Mouse (Mus musculus): ENCODE measurements around the gene Ybx3. TPM values are rescaled to one million over a fixed set of nuclear protein-coding genes. Genes with fewer than 3 reads are reported as not detected.

Gene Ybx3
- polyA plus RNA-seq (2014; fragmentation: Nextera tagmentation; extraction: Ambion mirVana) = 34.4 and 38.8 TPM in 2 replicates

DNA sequence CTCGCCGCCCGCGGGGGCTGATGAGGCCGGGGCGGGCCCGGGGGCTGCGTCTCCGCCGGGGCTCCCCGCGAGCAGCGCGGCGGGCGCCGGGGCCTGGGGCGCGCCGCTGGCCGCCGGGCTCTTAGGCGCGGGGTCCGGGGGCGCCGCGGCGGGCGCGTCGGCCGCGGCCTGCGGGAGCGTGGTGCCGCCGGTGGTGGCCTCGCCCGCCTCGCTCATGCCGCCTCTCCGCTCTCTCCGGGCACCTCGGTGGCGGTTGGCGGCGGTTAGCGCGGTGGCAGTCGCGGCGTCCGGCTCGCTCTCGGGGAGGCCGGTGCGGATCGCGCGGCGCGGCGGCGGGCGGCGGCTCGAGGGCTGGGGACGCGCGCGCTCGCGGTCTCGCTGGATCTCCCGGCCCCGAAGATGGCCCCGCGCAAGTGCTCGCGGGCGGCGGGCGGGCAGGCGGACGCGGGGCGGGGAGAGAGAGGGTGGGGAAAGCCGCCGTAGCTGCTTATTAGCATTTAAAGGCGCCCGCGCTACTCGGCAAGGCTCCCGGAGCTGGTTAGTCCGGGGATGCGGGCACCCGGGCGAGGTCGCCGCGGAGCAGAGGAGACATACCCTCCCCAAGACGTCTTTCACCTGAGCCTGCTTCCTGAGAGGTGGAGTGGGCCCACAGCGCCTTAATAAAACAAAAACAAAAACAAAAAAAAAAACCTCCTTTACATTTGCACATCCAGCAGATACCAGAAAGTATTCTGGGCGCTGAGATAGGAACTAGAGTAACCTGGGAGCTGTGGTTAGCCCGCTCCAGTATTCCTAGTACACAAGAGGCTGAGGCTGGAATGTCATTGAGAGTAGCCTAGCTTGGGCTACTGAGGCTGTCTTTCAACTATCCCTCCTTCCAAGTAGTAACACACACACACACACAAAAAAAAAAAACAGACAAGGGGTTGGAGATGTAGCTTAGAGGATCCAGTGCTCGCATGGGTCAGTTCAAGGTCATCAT lies at the start of gene Ybx3:
Ybx3 (minus strand) TSS at position 437 of the 982 bp plus-strand sequence.
- Histone ChIP-seq H3K4me1 (replicated peaks; ENCODE audit: control insufficient read depth, insufficient read depth, low read length) (no peaks in the 10 kb centered on the region), H3K9ac (ENCODE audit: low read depth, low read length) (peak within 1 kb of the TSS; percentile 85), H3K36me3 (ENCODE audit: control insufficient read depth, insufficient read depth, low read length) (no peaks in the 10 kb centered on the region), H3K4me2 (replicated peaks; ENCODE audit: low read depth, low read length) (peak within 1 kb of the TSS; percentile 86), H3K9me3 (ENCODE audit: control insufficient read depth, low read length) (no peaks in the 10 kb centered on the region), H3K27me3 (ENCODE audit: control insufficient read depth, insufficient read depth, low read length) (no peaks in the 10 kb centered on the region), H3K4me3 (ENCODE audit: low read depth, low read length) (peak within 1 kb of the TSS; percentile 66), H3K27ac (ENCODE audit: low read depth, low read length) (peak within 1 kb of the TSS; percentile 65)
- ATAC-seq (ENCODE audit: low FRiP score) = peak; percentile 93
- peak; percentile 83 for DNase-seq (ENCODE audit: low spot score)
- WGBS = under 1% methylated on average over 29 of the region's 107 CpGs

DNA sequence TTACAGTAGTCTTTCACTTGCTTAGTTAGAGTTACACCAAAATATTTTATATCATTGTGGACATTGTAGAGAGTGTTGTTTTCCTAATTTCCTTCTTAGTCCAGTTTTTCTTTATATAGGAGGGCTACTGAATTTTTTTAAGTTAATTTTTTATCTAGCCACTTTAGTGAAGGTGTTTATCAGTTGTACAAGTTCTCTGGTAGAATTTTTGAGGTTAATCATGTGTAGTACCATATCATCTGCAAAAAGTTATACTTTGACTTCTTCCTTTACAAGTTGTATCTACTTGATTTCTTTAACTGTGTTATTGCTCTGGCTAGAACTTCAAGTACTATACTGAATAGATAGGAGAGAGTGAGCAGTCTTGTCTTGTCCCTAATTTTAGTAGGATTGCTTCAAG lies 48.4 kb upstream of the Ybx3 start:
- H3K4me3 ChIP-seq (ENCODE audit: low read depth, low read length) = no peak overlapping the region
- no peaks in the 10 kb centered on the region for H3K36me3 ChIP-seq (ENCODE audit: control insufficient read depth, insufficient read depth, low read length)
- no peaks in the 10 kb centered on the region for H3K27me3 ChIP-seq (ENCODE audit: control insufficient read depth, insufficient read depth, low read length)
- no peak for ATAC-seq (ENCODE audit: low FRiP score)
- H3K4me1 ChIP-seq (replicated peaks; ENCODE audit: control insufficient read depth, insufficient read depth, low read length) = no peaks in the 10 kb centered on the region
- H3K9ac ChIP-seq (ENCODE audit: low read depth, low read length) = no peak overlapping the region
- H3K9me3 ChIP-seq (ENCODE audit: control insufficient read depth, low read length) = no peaks in the 10 kb centered on the region
- no peak overlapping the region for H3K27ac ChIP-seq (ENCODE audit: low read depth, low read length)
- no peak overlapping the region for H3K4me2 ChIP-seq (replicated peaks; ENCODE audit: low read depth, low read length)
- DNase-seq (ENCODE audit: low spot score) = no peak

DNA sequence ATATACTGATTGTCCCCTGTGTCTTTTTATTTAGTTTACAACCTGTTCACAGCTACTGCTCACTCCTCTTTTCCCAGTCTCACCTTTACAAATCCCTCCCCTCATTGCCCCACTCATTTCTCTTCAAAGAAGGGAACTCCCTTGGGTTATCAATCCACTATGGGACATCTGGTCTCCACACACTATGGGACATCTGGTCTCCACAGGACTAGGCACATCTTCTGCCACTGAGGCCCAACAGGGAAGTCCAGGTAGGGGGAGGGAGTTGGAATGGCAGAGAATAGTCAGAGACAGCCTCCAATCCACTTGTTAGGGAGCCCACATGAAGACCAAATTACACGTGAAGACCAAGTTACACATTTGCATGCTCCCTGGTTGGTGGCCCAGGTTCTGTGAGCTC lies 45.8 kb upstream of the Ybx3 start:
- H3K4me3 ChIP-seq (ENCODE audit: low read depth, low read length) = peak overlapping the region; percentile 38; the same call in 1 of the 2 replicates
- no peaks in the 10 kb centered on the region for H3K4me1 ChIP-seq (replicated peaks; ENCODE audit: control insufficient read depth, insufficient read depth, low read length)
- H3K27ac ChIP-seq (ENCODE audit: low read depth, low read length) = no peak overlapping the region
- no peaks in the 10 kb centered on the region for H3K36me3 ChIP-seq (ENCODE audit: control insufficient read depth, insufficient read depth, low read length)
- ATAC-seq (ENCODE audit: low FRiP score) = no peak
- peak overlapping the region; percentile 68; the same call in 1 of the 2 replicates for H3K4me2 ChIP-seq (replicated peaks; ENCODE audit: low read depth, low read length)
- no peaks in the 10 kb centered on the region for H3K9me3 ChIP-seq (ENCODE audit: control insufficient read depth, low read length)
- H3K9ac ChIP-seq (ENCODE audit: low read depth, low read length) = no peak overlapping the region
- no peaks in the 10 kb centered on the region for H3K27me3 ChIP-seq (ENCODE audit: control insufficient read depth, insufficient read depth, low read length)
- DNase-seq (ENCODE audit: low spot score) = peak; percentile 1
- 71% methylated on average over 1 of the region's 1 CpGs for WGBS

DNA sequence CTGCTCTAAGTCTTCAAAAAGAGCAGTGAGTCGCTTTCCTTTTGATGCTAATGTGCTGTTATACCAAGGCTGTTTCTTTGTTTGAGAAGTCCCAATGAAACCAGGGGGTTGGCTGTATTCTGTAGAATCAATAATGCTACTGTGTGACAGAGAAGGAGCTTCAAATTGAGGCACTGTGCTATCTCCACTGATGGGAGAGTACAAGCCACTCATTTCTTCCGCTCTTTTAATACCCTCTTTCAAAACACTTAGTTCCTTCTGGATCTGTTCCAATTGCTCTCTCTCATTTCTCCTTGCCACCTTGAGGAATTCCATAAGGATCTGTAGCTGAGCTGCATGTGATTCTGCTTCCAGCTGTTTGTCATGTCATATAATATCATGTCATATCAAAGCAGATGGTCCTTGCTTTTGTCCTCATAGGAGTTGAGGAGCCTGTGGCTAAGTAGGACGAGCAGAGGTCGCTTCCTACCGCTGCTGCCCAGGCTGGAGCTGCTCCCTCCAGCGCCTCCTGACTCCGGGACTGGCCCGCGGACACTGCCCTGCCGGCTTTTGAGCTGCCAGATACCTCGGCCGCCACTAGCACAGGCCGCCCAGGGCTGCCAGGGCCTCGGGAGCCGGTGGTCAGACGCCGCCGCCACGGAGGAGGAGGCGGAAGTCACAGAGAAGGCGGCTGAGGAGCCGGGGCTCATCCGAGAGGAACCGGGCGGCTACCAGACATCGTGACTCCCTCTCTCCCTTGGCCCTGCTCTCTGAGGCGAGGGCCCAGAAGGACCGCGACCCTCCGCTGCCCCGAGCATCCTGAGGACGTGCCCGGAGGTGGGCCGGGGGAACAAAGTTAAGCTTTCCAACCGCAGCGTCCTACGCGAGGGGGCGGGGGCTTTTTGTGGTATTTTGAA lies 45.1 kb upstream of the Ybx3 start:
- Histone ChIP-seq H3K9me3 (ENCODE audit: control insufficient read depth, low read length) (no peaks in the 10 kb centered on the region), H3K9ac (ENCODE audit: low read depth, low read length) (peak overlapping the region; percentile 70), H3K27ac (ENCODE audit: low read depth, low read length) (no peak overlapping the region), H3K4me1 (replicated peaks; ENCODE audit: control insufficient read depth, insufficient read depth, low read length) (no peaks in the 10 kb centered on the region), H3K27me3 (ENCODE audit: control insufficient read depth, insufficient read depth, low read length) (no peaks in the 10 kb centered on the region), H3K36me3 (ENCODE audit: control insufficient read depth, insufficient read depth, low read length) (no peaks in the 10 kb centered on the region), H3K4me3 (ENCODE audit: low read depth, low read length) (peak overlapping the region; percentile 38), H3K4me2 (replicated peaks; ENCODE audit: low read depth, low read length) (peak overlapping the region; percentile 68)
- ATAC-seq (ENCODE audit: low FRiP score) (peak; percentile 81), DNase-seq (ENCODE audit: low spot score) (peak; percentile 56)
- 11% methylated on average over 39 of the region's 39 CpGs for WGBS

DNA sequence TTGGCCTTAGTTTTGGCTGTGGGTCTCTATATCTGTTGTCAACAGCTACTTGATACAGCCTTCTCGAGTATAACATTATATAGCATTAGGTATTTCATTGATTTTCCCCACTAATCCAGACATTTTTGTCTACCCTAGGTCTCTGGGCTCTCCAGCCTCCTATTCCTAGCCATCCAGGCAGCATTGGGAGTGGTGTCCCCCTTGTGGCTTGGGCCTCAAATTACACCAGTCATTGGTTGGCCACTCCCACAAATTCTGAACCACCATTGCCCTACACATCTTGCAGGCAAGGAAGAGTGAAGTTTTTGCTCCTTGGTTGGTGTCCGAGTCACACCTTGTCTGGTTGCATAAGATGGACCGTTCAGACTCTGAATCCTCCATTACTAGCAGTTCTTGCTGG lies 33.3 kb upstream of the Ybx3 start:
- no peaks in the 10 kb centered on the region for H3K36me3 ChIP-seq (ENCODE audit: control insufficient read depth, insufficient read depth, low read length)
- no peaks in the 10 kb centered on the region for H3K27me3 ChIP-seq (ENCODE audit: control insufficient read depth, insufficient read depth, low read length)
- WGBS = 73% methylated on average over 3 of the region's 3 CpGs
- no peaks in the 10 kb centered on the region for H3K4me1 ChIP-seq (replicated peaks; ENCODE audit: control insufficient read depth, insufficient read depth, low read length)
- peak; percentile 21 for DNase-seq (ENCODE audit: low spot score)
- no peak overlapping the region for H3K9ac ChIP-seq (ENCODE audit: low read depth, low read length)
- H3K4me3 ChIP-seq (ENCODE audit: low read depth, low read length) = no peak overlapping the region
- ATAC-seq (ENCODE audit: low FRiP score) = no peak
- no peak overlapping the region for H3K27ac ChIP-seq (ENCODE audit: low read depth, low read length)
- H3K9me3 ChIP-seq (ENCODE audit: control insufficient read depth, low read length) = no peaks in the 10 kb centered on the region
- no peak overlapping the region for H3K4me2 ChIP-seq (replicated peaks; ENCODE audit: low read depth, low read length)

DNA sequence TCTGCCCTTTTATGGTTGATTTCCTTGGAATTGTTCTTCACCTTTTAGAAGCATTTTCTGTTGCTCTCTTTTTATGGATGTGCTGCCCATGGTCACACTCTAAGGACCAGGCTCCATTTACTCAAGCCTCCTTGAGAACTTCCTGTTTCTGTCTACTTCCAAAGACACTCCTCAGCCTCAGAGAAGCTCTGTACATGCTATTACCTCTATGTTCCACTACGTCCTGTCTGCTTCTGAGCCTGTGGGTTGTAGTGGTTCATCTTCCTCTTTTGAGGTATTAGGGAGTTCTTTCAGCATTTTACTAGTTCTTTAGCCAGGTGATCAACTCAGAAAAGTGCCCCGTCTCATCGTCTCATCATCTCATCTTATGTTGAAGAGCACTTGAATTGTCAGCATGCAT lies 31.3 kb upstream of the Ybx3 start:
- DNase-seq (ENCODE audit: low spot score) (no peak), ATAC-seq (ENCODE audit: low FRiP score) (no peak)
- WGBS = 84% methylated on average over 3 of the region's 3 CpGs
- Histone ChIP-seq H3K4me3 (ENCODE audit: low read depth, low read length) (no peak overlapping the region), H3K9ac (ENCODE audit: low read depth, low read length) (no peak overlapping the region), H3K4me2 (replicated peaks; ENCODE audit: low read depth, low read length) (no peak overlapping the region), H3K27me3 (ENCODE audit: control insufficient read depth, insufficient read depth, low read length) (no peaks in the 10 kb centered on the region), H3K9me3 (ENCODE audit: control insufficient read depth, low read length) (no peaks in the 10 kb centered on the region), H3K4me1 (replicated peaks; ENCODE audit: control insufficient read depth, insufficient read depth, low read length) (no peaks in the 10 kb centered on the region), H3K36me3 (ENCODE audit: control insufficient read depth, insufficient read depth, low read length) (no peaks in the 10 kb centered on the region), H3K27ac (ENCODE audit: low read depth, low read length) (no peak overlapping the region)

DNA sequence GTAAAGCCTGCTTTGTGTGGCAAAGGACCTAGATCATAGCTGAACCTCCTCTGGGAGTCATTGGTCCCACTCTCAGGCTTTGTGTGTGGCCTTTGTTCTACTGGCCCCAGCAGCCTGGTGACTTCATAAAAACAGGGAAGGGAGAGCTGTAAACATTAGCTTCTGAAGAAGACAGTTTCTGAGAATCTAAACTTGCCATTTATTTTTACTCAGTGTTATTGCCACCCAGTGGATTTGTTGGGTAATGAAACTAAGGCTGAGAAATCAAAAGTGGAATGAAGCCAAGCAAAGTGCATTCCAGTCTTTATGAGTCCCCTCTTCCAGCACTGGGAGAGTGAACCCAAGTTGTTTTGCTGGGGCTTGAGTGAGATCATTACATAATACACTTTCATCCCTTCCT lies 30.5 kb upstream of the Ybx3 start:
- H3K4me2 ChIP-seq (replicated peaks; ENCODE audit: low read depth, low read length) = no peak overlapping the region
- no peak overlapping the region for H3K9ac ChIP-seq (ENCODE audit: low read depth, low read length)
- H3K4me3 ChIP-seq (ENCODE audit: low read depth, low read length) = no peak overlapping the region
- ATAC-seq (ENCODE audit: low FRiP score) (no peak; the same call in 1 of the 2 replicates), DNase-seq (ENCODE audit: low spot score) (peak; percentile 23)
- H3K27me3 ChIP-seq (ENCODE audit: control insufficient read depth, insufficient read depth, low read length) = no peaks in the 10 kb centered on the region
- H3K4me1 ChIP-seq (replicated peaks; ENCODE audit: control insufficient read depth, insufficient read depth, low read length) = no peaks in the 10 kb centered on the region
- H3K9me3 ChIP-seq (ENCODE audit: control insufficient read depth, low read length) = no peaks in the 10 kb centered on the region
- H3K27ac ChIP-seq (ENCODE audit: low read depth, low read length) = no peak overlapping the region
- H3K36me3 ChIP-seq (ENCODE audit: control insufficient read depth, insufficient read depth, low read length) = no peaks in the 10 kb centered on the region

DNA sequence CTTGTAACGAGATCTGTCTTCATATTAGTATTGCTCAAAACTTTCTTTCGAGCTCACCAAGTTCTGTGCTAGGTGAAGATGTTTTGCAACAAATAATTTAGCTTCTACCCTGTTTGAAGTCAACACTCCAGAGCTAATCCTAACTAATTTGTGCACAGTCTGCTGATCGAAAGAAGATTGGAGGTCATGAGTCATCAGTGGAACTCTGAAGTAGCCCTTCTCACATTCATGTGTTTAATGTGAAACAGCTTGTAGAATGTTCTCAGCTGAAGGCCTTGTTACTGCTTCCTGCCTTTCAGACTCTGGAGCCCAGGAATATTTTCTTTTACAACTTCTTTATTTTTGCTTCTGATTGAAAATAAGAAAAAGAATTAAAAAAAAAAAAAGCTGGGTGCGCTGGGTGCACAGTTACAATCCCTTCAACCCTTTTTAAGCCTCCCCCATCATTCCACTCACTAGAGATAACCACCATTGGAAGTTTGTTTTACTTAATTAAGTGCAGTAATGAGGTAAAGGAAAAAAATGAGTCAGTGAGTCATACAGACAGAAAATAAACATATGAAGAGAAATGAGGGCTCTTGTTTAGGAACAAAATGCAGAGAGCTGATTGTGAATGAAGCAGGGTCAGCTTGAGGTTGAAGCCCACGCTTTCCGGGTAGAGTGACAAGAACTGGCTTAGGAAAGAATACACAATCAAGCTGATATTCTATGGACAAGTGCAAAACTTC lies 23.0 kb upstream of the Ybx3 start:
- DNase-seq (ENCODE audit: low spot score) = no peak
- no peak overlapping the region for H3K27ac ChIP-seq (ENCODE audit: low read depth, low read length)
- no peak overlapping the region for H3K4me3 ChIP-seq (ENCODE audit: low read depth, low read length)
- no peaks in the 10 kb centered on the region for H3K36me3 ChIP-seq (ENCODE audit: control insufficient read depth, insufficient read depth, low read length)
- no peak for ATAC-seq (ENCODE audit: low FRiP score)
- H3K9me3 ChIP-seq (ENCODE audit: control insufficient read depth, low read length) = no peaks in the 10 kb centered on the region
- 84% methylated on average over 6 of the region's 6 CpGs for WGBS
- H3K4me1 ChIP-seq (replicated peaks; ENCODE audit: control insufficient read depth, insufficient read depth, low read length) = no peaks in the 10 kb centered on the region
- no peak overlapping the region for H3K9ac ChIP-seq (ENCODE audit: low read depth, low read length)
- H3K27me3 ChIP-seq (ENCODE audit: control insufficient read depth, insufficient read depth, low read length) = no peaks in the 10 kb centered on the region
- no peak overlapping the region for H3K4me2 ChIP-seq (replicated peaks; ENCODE audit: low read depth, low read length)

Data from hindbrain, embryonic 11.5 days (tissue).